Mouse (Mus musculus): Measurements from ENCODE around the gene Agap1. TPM values are rescaled to one million over a fixed set of nuclear protein-coding genes. Genes with fewer than 3 reads are reported as not detected.

Gene Agap1
- polyA plus RNA-seq, 1 experiment, result 31.6 TPM

GRCm38 (mm10) chr1:89746171-89746570 is 291.6 kb downstream of the Agap1 start:
- Histone ChIP-seq H3K27ac (ENCODE audit: insufficient read depth, low read depth, low read length) (no peak overlapping the region), H3K4me3 (ENCODE audit: insufficient read depth, low read depth, low read length) (no peak overlapping the region), H3K4me1 (ENCODE audit: control insufficient read depth, insufficient read depth, low read length) (peaks cover 5% of the 10 kb centered on the region), H3K27me3 (replicated peaks; ENCODE audit: control insufficient read depth, insufficient read depth, low read length) (no peaks in the 10 kb centered on the region), H3K36me3 (ENCODE audit: control insufficient read depth, insufficient read depth, low read length) (no peaks in the 10 kb centered on the region)
- 95% methylated on average over 3 of the region's 3 CpGs for WGBS
- TF ChIP-seq POLR2A (IDR thresholded peaks at IDR 0.05; ENCODE audit: low read depth, low read length) (no peak), CTCF (conservative IDR thresholded peaks at IDR 0.05; ENCODE audit: insufficient read depth, insufficient read length, low read depth, low read length) (no peak)
- no peak for DNase-seq

GRCm38 (mm10) chr1:89749666-89750065 is 295.1 kb downstream of the Agap1 start:
- no peaks in the 10 kb centered on the region for H3K36me3 ChIP-seq (ENCODE audit: control insufficient read depth, insufficient read depth, low read length)
- no peak overlapping the region for H3K4me3 ChIP-seq (ENCODE audit: insufficient read depth, low read depth, low read length)
- peaks cover 7% of the 10 kb centered on the region for H3K4me1 ChIP-seq (ENCODE audit: control insufficient read depth, insufficient read depth, low read length)
- no peak for TF ChIP-seq CTCF (conservative IDR thresholded peaks at IDR 0.05; ENCODE audit: insufficient read depth, insufficient read length, low read depth, low read length)
- no peak for TF ChIP-seq POLR2A (IDR thresholded peaks at IDR 0.05; ENCODE audit: low read depth, low read length)
- no peak for DNase-seq
- H3K27ac ChIP-seq (ENCODE audit: insufficient read depth, low read depth, low read length), result no peak overlapping the region
- no peaks in the 10 kb centered on the region for H3K27me3 ChIP-seq (replicated peaks; ENCODE audit: control insufficient read depth, insufficient read depth, low read length)

GRCm38 (mm10) chr1:89750495-89750894 is 295.9 kb downstream of the Agap1 start:
- no peaks in the 10 kb centered on the region for H3K36me3 ChIP-seq (ENCODE audit: control insufficient read depth, insufficient read depth, low read length)
- H3K4me3 ChIP-seq (ENCODE audit: insufficient read depth, low read depth, low read length), result peak overlapping the region; percentile 9; the same call in 1 of the 2 replicates
- H3K27me3 ChIP-seq (replicated peaks; ENCODE audit: control insufficient read depth, insufficient read depth, low read length), result no peaks in the 10 kb centered on the region
- H3K4me1 ChIP-seq (ENCODE audit: control insufficient read depth, insufficient read depth, low read length), result peaks cover 7% of the 10 kb centered on the region
- H3K27ac ChIP-seq (ENCODE audit: insufficient read depth, low read depth, low read length), result no peak overlapping the region
- peak; percentile 57 for DNase-seq
- 20% methylated on average over 9 of the region's 9 CpGs for WGBS
- TF ChIP-seq CTCF (conservative IDR thresholded peaks at IDR 0.05; ENCODE audit: insufficient read depth, insufficient read length, low read depth, low read length), result no peak
- TF ChIP-seq POLR2A (IDR thresholded peaks at IDR 0.05; ENCODE audit: low read depth, low read length), result no peak

GRCm38 (mm10) chr1:89750921-89751320 is 296.3 kb downstream of the Agap1 start:
- Histone ChIP-seq H3K27me3 (replicated peaks; ENCODE audit: control insufficient read depth, insufficient read depth, low read length) (no peaks in the 10 kb centered on the region), H3K27ac (ENCODE audit: insufficient read depth, low read depth, low read length) (no peak overlapping the region), H3K4me3 (ENCODE audit: insufficient read depth, low read depth, low read length) (peak overlapping the region; percentile 9; the same call in 1 of the 2 replicates), H3K4me1 (ENCODE audit: control insufficient read depth, insufficient read depth, low read length) (peaks cover 7% of the 10 kb centered on the region), H3K36me3 (ENCODE audit: control insufficient read depth, insufficient read depth, low read length) (no peaks in the 10 kb centered on the region)
- no peak for TF ChIP-seq POLR2A (IDR thresholded peaks at IDR 0.05; ENCODE audit: low read depth, low read length)
- no peak for TF ChIP-seq CTCF (conservative IDR thresholded peaks at IDR 0.05; ENCODE audit: insufficient read depth, insufficient read length, low read depth, low read length)
- WGBS, result 39% methylated on average over 21 of the region's 21 CpGs
- peak; percentile 28 for DNase-seq

- H3K27ac ChIP-seq (ENCODE audit: insufficient read depth, low read depth, low read length), result no peak overlapping the region
- TF ChIP-seq CTCF (conservative IDR thresholded peaks at IDR 0.05; ENCODE audit: insufficient read depth, insufficient read length, low read depth, low read length) (no peak), POLR2A (IDR thresholded peaks at IDR 0.05; ENCODE audit: low read depth, low read length) (no peak)
- H3K36me3 ChIP-seq (ENCODE audit: control insufficient read depth, insufficient read depth, low read length), result no peaks in the 10 kb centered on the region
- H3K4me3 ChIP-seq (ENCODE audit: insufficient read depth, low read depth, low read length), result no peak overlapping the region
- H3K4me1 ChIP-seq (ENCODE audit: control insufficient read depth, insufficient read depth, low read length), result peaks cover 7% of the 10 kb centered on the region
- 56% methylated on average over 11 of the region's 11 CpGs for WGBS
- peak; percentile 74 for DNase-seq
- no peaks in the 10 kb centered on the region for H3K27me3 ChIP-seq (replicated peaks; ENCODE audit: control insufficient read depth, insufficient read depth, low read length)
These were observed 296.7 kb downstream of the Agap1 start for GRCm38 (mm10) chr1:89751344-89751743.

- over 99% methylated on average over 3 of the region's 3 CpGs for WGBS
These were observed 298.1 kb downstream of the Agap1 start for GRCm38 (mm10) chr1:89752659-89753058.

GRCm38 (mm10) chr1:89755358-89755757 is 300.8 kb downstream of the Agap1 start:
- 60% methylated on average over 12 of the region's 12 CpGs for WGBS
- TF ChIP-seq POLR2A (IDR thresholded peaks at IDR 0.05; ENCODE audit: low read depth, low read length), result no peak
- no peak for TF ChIP-seq CTCF (conservative IDR thresholded peaks at IDR 0.05; ENCODE audit: insufficient read depth, insufficient read length, low read depth, low read length)
- no peaks in the 10 kb centered on the region for H3K36me3 ChIP-seq (ENCODE audit: control insufficient read depth, insufficient read depth, low read length)
- H3K27me3 ChIP-seq (replicated peaks; ENCODE audit: control insufficient read depth, insufficient read depth, low read length), result no peaks in the 10 kb centered on the region
- peak; percentile 15 for DNase-seq
- H3K4me3 ChIP-seq (ENCODE audit: insufficient read depth, low read depth, low read length), result no peak overlapping the region
- H3K4me1 ChIP-seq (ENCODE audit: control insufficient read depth, insufficient read depth, low read length), result peaks cover 7% of the 10 kb centered on the region
- no peak overlapping the region for H3K27ac ChIP-seq (ENCODE audit: insufficient read depth, low read depth, low read length)

More at GRCm38 (mm10) chr1:89752659-89753058, 298.1 kb downstream of the Agap1 start:
- H3K4me1 ChIP-seq (ENCODE audit: control insufficient read depth, insufficient read depth, low read length), result peaks cover 7% of the 10 kb centered on the region
- peak; percentile 42 for TF ChIP-seq CTCF (conservative IDR thresholded peaks at IDR 0.05; ENCODE audit: insufficient read depth, insufficient read length, low read depth, low read length)
- TF ChIP-seq POLR2A (IDR thresholded peaks at IDR 0.05; ENCODE audit: low read depth, low read length), result no peak
- no peaks in the 10 kb centered on the region for H3K36me3 ChIP-seq (ENCODE audit: control insufficient read depth, insufficient read depth, low read length)
- DNase-seq, result no peak
- H3K27ac ChIP-seq (ENCODE audit: insufficient read depth, low read depth, low read length), result no peak overlapping the region
- no peaks in the 10 kb centered on the region for H3K27me3 ChIP-seq (replicated peaks; ENCODE audit: control insufficient read depth, insufficient read depth, low read length)
- no peak overlapping the region for H3K4me3 ChIP-seq (ENCODE audit: insufficient read depth, low read depth, low read length)

Measured in kidney, adult 2 months (tissue).